12 mouse cellular contexts compared by ENCODE assay signal in the genomic region with DNA sequence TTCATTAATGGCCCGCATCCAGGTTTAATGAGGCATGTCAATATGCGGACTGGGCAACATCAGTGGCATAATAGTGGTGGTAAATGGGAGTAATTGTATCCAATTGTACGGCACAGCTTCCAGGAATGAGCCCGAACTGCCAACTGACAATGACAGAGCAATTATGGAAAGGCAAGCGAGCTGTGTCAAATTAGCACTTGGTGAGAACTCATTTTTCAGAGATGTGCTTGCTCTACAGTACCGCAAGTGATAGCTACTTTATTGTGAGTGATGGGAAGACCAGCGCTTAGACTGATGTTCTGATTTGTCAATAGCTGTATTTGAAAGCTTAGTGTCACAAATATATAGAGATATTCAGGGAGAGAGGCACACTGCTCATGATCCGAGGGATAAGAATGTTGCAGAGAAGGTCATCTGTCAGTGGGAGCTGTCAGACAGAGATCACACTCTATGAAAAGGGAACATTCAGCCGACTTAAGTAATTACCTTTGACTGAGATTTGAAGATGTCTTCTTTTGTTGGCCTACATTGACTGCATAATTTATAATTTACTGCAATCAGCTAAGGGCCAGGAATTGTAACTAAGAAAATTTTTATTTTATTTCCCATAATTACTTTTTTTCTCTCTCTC.
DNase-seq lines count a peak whose midpoint lies in the region; ATAC-seq and TF ChIP-seq lines count a peak whose summit lies in the region.
"Had no signal": no experiment of that assay in that cellular context is flagged by ENCODE, and none has a peak within 500 bp of the region (broad histone marks: within the 10 kb centered on the region; RNA-seq: fewer than 3 reads in every experiment).

No protein-coding gene starts in this region.

- TF ChIP-seq CTCF in gastrocnemius, adult 2 months (IDR thresholded peaks at IDR 0.05), result no peak

- intact Hi-C loops in gastrocnemius, adult 2 months (cut with DNase I), result no loop called here

- DNase-seq in layer of hippocampus, adult 9-11 months, result peak; percentile 2
- no peak for DNase-seq in layer of hippocampus, postnatal 36 days
- peak; percentile 85 for DNase-seq in forebrain, embryonic 14.5 days (ENCODE audit: low spot score)
- peak; percentile 27 for DNase-seq in retina, postnatal 7 days (ENCODE audit: low read depth, low spot score)
- no peak for DNase-seq in gastrocnemius, postnatal 10 days
- DNase-seq in gastrocnemius, adult 2 months, result no peak
- DNase-seq: lung, adult 18-20 months; thymus, postnatal 25 days had no signal

- H3K36me3 ChIP-seq in forebrain, embryonic 14.5 days (ENCODE audit: control insufficient read depth, insufficient read depth, low read length), result no peaks in the 10 kb centered on the region
- H3K36me3 ChIP-seq in midbrain, embryonic 13.5 days, result no peaks in the 10 kb centered on the region
- H3K36me3 ChIP-seq: heart, embryonic 13.5 days; limb, embryonic 10.5 days had no signal

- H3K4me1 ChIP-seq in forebrain, embryonic 14.5 days (ENCODE audit: control insufficient read depth, insufficient read depth, low read length), result peaks cover 8% of the 10 kb centered on the region
- H3K4me1 ChIP-seq in midbrain, embryonic 13.5 days (replicated peaks), result no peaks in the 10 kb centered on the region
- H3K4me1 ChIP-seq: heart, embryonic 13.5 days; limb, embryonic 10.5 days had no signal

- H3K9ac ChIP-seq in forebrain, embryonic 14.5 days (ENCODE audit: low read length), result no peak overlapping the region
- H3K9ac ChIP-seq in midbrain, embryonic 13.5 days (replicated peaks), result no peak overlapping the region
- H3K9ac ChIP-seq: heart, embryonic 13.5 days had no signal

- no peak overlapping the region for H3K27ac ChIP-seq in forebrain, embryonic 14.5 days (ENCODE audit: low read depth, low read length)
- no peak overlapping the region for H3K27ac ChIP-seq in midbrain, embryonic 13.5 days
- no peak overlapping the region for H3K27ac ChIP-seq in gastrocnemius, adult 2 months
- H3K27ac ChIP-seq: heart, embryonic 13.5 days; layer of hippocampus, adult 2 months; limb, embryonic 10.5 days had no signal

- peak; percentile 93 for ATAC-seq in forebrain, embryonic 14.5 days
- ATAC-seq in midbrain, embryonic 13.5 days, result peak; percentile 66

- no peaks in the 10 kb centered on the region for H3K27me3 ChIP-seq in forebrain, embryonic 14.5 days (replicated peaks; ENCODE audit: control insufficient read depth, insufficient read depth, low read length)
- no peaks in the 10 kb centered on the region for H3K27me3 ChIP-seq in midbrain, embryonic 13.5 days
- H3K27me3 ChIP-seq: heart, embryonic 13.5 days had no signal

- no peak overlapping the region for H3K4me3 ChIP-seq in forebrain, embryonic 14.5 days (ENCODE audit: low read depth, low read length)
- no peak overlapping the region for H3K4me3 ChIP-seq in midbrain, embryonic 13.5 days (replicated peaks)
- H3K4me3 ChIP-seq in gastrocnemius, adult 2 months, result no peak overlapping the region
- H3K4me3 ChIP-seq: heart, embryonic 13.5 days; layer of hippocampus, adult 2 months; limb, embryonic 10.5 days had no signal

- no peaks in the 10 kb centered on the region for H3K9me3 ChIP-seq in forebrain, embryonic 14.5 days (replicated peaks; ENCODE audit: control insufficient read depth, low read length)
- H3K9me3 ChIP-seq in midbrain, embryonic 13.5 days, result no peaks in the 10 kb centered on the region
- H3K9me3 ChIP-seq: heart, embryonic 13.5 days; limb, embryonic 10.5 days had no signal

- H3K4me2 ChIP-seq in forebrain, embryonic 14.5 days (ENCODE audit: low read length), result no peak overlapping the region
- H3K4me2 ChIP-seq in midbrain, embryonic 13.5 days (replicated peaks), result no peak overlapping the region
- H3K4me2 ChIP-seq: heart, embryonic 13.5 days had no signal

- 8% methylated on average over 9 of the region's 9 CpGs for WGBS in forebrain, embryonic 14.5 days
- 55% methylated on average over 9 of the region's 9 CpGs for WGBS in midbrain, embryonic 13.5 days

Comparison
In these comparisons a context has a peak if more than half of its experiments do, and no peak if none do; other contexts are left out.
1. DNase-seq: peak in layer of hippocampus, adult 9-11 months (single experiment), forebrain, embryonic 14.5 days (single experiment) and retina, postnatal 7 days (single experiment); none in layer of hippocampus, postnatal 36 days (0 of 2), gastrocnemius, postnatal 10 days (single experiment) and gastrocnemius, adult 2 months (single experiment).